Mouse (Mus musculus): ENCODE results near the gene Tigd3. TPM values are rescaled to one million over a fixed set of nuclear protein-coding genes. Genes with fewer than 3 reads are reported as not detected.

Tigd3 gene
- polyA plus RNA-seq, 1 experiment from 2014 or later: 16.9 TPM

DNA sequence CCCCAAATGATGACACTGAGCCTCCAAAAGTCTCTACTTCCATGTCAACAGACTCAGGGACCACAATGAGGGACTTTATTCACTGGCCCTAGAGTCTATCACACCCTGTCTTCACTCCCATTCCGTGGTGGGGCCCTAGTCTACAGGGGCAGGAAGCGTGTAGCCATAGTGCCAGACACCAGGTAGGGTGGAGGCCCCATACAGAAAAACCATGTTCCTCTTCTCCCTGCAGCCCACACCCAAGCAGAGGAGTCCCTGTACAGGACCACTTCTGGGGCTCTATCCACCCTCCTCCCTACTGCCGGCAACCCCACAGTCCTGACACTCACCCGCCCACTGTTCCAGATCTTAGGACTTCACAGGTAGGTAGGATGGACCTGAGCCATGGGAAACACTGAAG lies 21.4 kb downstream of the Tigd3 start:
- Histone ChIP-seq H3K4me3 (replicated peaks) (no peak overlapping the region), H3K36me3 (peaks cover 41% of the 10 kb centered on the region), H3K9me3 (no peaks in the 10 kb centered on the region), H3K27ac (no peak overlapping the region), H3K4me2 (replicated peaks) (no peak overlapping the region), H3K9ac (replicated peaks) (no peak overlapping the region), H3K27me3 (no peaks in the 10 kb centered on the region), H3K4me1 (replicated peaks) (peaks cover 37% of the 10 kb centered on the region)
- no peak for ATAC-seq
- 91% methylated on average over 4 of the region's 4 CpGs for WGBS

DNA sequence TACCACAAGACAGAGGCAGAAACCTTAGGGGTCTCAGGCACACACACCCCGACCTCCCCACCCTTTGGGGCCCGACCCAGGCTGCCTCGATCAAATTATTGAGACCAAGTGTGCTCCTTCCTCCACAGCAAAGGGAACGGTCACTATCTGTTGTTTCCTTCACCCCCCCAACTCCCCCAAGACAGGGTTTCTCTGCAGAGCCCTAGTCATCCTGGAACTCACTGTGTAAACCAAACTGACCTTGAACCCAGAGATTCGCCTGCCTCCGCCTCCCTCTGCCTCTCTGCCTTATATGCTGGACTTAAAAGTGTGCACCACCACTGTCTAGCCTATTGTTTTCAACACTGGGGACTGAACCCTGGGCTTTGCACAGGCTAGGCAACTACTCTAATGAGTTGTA lies 22.3 kb downstream of the Tigd3 start:
- Histone ChIP-seq H3K4me3 (replicated peaks) (no peak overlapping the region), H3K9ac (replicated peaks) (peak overlapping the region; percentile 32; the same call in 1 of the 2 replicates), H3K9me3 (no peaks in the 10 kb centered on the region), H3K36me3 (peaks cover 50% of the 10 kb centered on the region), H3K4me1 (replicated peaks) (peaks cover 37% of the 10 kb centered on the region), H3K27ac (peak overlapping the region; percentile 35; the same call in 1 of the 2 replicates), H3K4me2 (replicated peaks) (peak overlapping the region; percentile 14; the same call in 1 of the 2 replicates), H3K27me3 (no peaks in the 10 kb centered on the region)
- no peak for ATAC-seq
- 58% methylated on average over 6 of the region's 6 CpGs for WGBS

DNA sequence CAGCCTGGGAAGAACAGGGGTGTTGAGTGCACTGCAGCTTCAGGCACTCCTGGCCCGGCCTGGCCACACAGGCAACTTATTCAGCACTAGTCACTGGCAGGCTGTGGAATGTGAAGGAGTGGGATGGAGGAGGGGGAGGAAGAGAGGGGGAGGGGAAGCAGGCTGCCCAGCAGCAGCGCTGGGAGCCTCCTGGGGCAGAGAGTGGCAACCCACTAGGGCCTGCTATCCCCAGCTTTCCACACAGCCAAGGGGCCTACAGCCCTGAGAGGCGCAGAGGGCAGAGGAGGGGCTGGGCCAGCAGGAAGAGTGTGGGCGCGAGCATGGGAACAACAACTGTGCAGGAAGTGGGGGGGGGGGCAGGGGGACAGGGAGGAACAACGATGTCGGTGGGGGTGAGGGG lies 22.7 kb downstream of the Tigd3 start:
- Histone ChIP-seq H3K27ac (peak overlapping the region; percentile 35; the same call in 1 of the 2 replicates), H3K36me3 (peaks cover 53% of the 10 kb centered on the region), H3K9ac (replicated peaks) (peak overlapping the region; percentile 32; the same call in 1 of the 2 replicates), H3K4me3 (replicated peaks) (no peak overlapping the region), H3K4me2 (replicated peaks) (peak overlapping the region; percentile 14; the same call in 1 of the 2 replicates), H3K9me3 (no peaks in the 10 kb centered on the region), H3K27me3 (no peaks in the 10 kb centered on the region), H3K4me1 (replicated peaks) (peaks cover 37% of the 10 kb centered on the region)
- peak; percentile 35 for ATAC-seq
- WGBS: 5% methylated on average over 7 of the region's 7 CpGs

GRCm38 (mm10) chr19:5868096-5868495 lies 25.9 kb downstream of the Tigd3 start:
- no peak overlapping the region for H3K27ac ChIP-seq
- ATAC-seq: no peak
- 88% methylated on average over 6 of the region's 6 CpGs for WGBS
- peaks cover 83% of the 10 kb centered on the region for H3K36me3 ChIP-seq
- H3K4me1 ChIP-seq (replicated peaks): peaks cover 17% of the 10 kb centered on the region
- no peaks in the 10 kb centered on the region for H3K27me3 ChIP-seq
- H3K9me3 ChIP-seq: no peaks in the 10 kb centered on the region
- no peak overlapping the region for H3K4me2 ChIP-seq (replicated peaks)
- no peak overlapping the region for H3K9ac ChIP-seq (replicated peaks)
- no peak overlapping the region for H3K4me3 ChIP-seq (replicated peaks)

- no peaks in the 10 kb centered on the region for H3K9me3 ChIP-seq
- H3K4me1 ChIP-seq (replicated peaks): no peaks in the 10 kb centered on the region
- no peak overlapping the region for H3K4me3 ChIP-seq (replicated peaks)
- peaks cover 97% of the 10 kb centered on the region for H3K36me3 ChIP-seq
- ATAC-seq: no peak
- no peak overlapping the region for H3K9ac ChIP-seq (replicated peaks)
- H3K27ac ChIP-seq: no peak overlapping the region
- H3K27me3 ChIP-seq: no peaks in the 10 kb centered on the region
- no peak overlapping the region for H3K4me2 ChIP-seq (replicated peaks)
- 93% methylated on average over 20 of the region's 20 CpGs for WGBS
These were observed 29.1 kb downstream of the Tigd3 start for GRCm38 (mm10) chr19:5864710-5865398.

- ATAC-seq: no peak
- no peak overlapping the region for H3K9ac ChIP-seq (replicated peaks)
- no peak overlapping the region for H3K4me3 ChIP-seq (replicated peaks)
- 97% methylated on average over 5 of the region's 5 CpGs for WGBS
- H3K27ac ChIP-seq: no peak overlapping the region
- no peak overlapping the region for H3K4me2 ChIP-seq (replicated peaks)
- no peaks in the 10 kb centered on the region for H3K4me1 ChIP-seq (replicated peaks)
- H3K27me3 ChIP-seq: no peaks in the 10 kb centered on the region
- H3K9me3 ChIP-seq: no peaks in the 10 kb centered on the region
- H3K36me3 ChIP-seq: peaks cover 96% of the 10 kb centered on the region
These were observed 30.2 kb downstream of the Tigd3 start for GRCm38 (mm10) chr19:5863776-5864175.

- Histone ChIP-seq H3K27me3 (no peaks in the 10 kb centered on the region), H3K4me1 (replicated peaks) (no peaks in the 10 kb centered on the region), H3K36me3 (peaks cover 96% of the 10 kb centered on the region), H3K9ac (replicated peaks) (no peak overlapping the region), H3K27ac (no peak overlapping the region), H3K4me3 (replicated peaks) (no peak overlapping the region), H3K9me3 (no peaks in the 10 kb centered on the region), H3K4me2 (replicated peaks) (no peak overlapping the region)
- ATAC-seq: no peak
- WGBS: 98% methylated on average over 14 of the region's 14 CpGs
These were observed 31.4 kb downstream of the Tigd3 start for GRCm38 (mm10) chr19:5862335-5863085.

DNA sequence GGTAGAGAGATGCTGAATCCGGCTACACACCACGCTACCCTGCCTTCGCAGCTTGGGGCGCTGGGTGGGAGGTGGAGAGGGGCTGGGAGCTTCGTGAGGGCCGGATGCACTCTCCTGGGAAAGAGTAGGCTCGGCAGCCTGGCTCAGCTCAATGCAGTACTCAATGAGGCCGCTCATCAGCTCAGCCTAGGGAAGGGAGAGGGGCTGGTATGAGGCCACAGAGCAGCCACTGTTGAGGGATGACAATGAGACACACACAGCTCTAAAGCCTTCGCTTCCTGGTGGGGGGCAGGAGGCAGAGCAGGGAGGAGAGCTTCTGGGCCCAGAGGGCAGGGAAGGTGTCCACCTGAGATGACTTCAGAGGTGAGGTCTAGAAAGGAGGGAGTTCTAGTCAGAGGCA lies 37.3 kb downstream of the Tigd3 start:
- no peak overlapping the region for H3K4me3 ChIP-seq (replicated peaks)
- 0 out of 2 replicates have a peak overlapping the region, but pooled peaks have one; percentile 39 for H3K9ac ChIP-seq (replicated peaks)
- no peak for ATAC-seq
- H3K36me3 ChIP-seq: peaks cover 80% of the 10 kb centered on the region
- WGBS: 82% methylated on average over 9 of the region's 9 CpGs
- no peak overlapping the region for H3K27ac ChIP-seq
- H3K4me2 ChIP-seq (replicated peaks): no peak overlapping the region
- peaks cover 3% of the 10 kb centered on the region; the same call in 1 of the 2 replicates for H3K4me1 ChIP-seq (replicated peaks)
- no peaks in the 10 kb centered on the region for H3K9me3 ChIP-seq
- no peaks in the 10 kb centered on the region for H3K27me3 ChIP-seq

DNA sequence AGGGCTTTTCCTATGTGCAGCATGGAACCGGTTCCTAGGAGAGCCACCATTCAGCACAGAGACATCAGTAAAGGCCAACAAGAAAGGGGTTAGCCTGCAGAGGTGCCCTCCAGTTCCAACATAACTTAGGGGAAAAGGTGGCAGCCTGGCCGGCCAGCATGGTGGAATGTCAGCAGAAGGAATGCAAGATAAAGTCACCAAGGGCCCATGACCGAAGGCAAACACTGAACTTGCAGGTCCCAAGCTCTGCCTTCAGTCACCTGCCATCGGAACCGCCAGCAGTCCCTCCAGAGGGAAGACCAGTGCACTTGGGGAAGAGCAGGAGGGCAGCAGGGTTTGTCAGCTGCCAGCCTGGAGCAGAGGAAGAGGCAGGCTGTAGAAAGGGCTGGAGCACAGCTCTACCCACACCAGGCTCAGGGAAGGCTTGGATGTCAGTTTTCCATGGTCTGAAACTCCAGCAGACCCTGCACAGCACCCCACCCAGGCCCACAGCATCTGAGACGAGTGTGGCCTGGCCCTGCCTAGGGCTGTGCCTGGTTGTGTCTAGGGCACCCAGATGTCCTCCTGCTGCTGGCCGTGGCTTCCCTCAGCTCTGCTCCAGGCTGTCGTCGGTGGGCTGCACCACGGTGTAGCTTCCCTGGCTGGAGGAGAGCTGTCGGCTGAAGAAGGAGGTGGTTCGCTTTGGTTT lies 41.8 kb downstream of the Tigd3 start:
- ATAC-seq: no peak
- 0 out of 2 replicates have a peak overlapping the region, but pooled peaks have one; percentile 39 for H3K27ac ChIP-seq
- 87% methylated on average over 12 of the region's 12 CpGs for WGBS
- H3K4me1 ChIP-seq (replicated peaks): peaks cover 40% of the 10 kb centered on the region
- peak overlapping the region; percentile 53; the same call in 1 of the 2 replicates for H3K9ac ChIP-seq (replicated peaks)
- H3K4me3 ChIP-seq (replicated peaks): no peak overlapping the region
- H3K36me3 ChIP-seq: peaks cover 40% of the 10 kb centered on the region
- H3K9me3 ChIP-seq: no peaks in the 10 kb centered on the region
- H3K27me3 ChIP-seq: no peaks in the 10 kb centered on the region
- H3K4me2 ChIP-seq (replicated peaks): no peak overlapping the region

DNA sequence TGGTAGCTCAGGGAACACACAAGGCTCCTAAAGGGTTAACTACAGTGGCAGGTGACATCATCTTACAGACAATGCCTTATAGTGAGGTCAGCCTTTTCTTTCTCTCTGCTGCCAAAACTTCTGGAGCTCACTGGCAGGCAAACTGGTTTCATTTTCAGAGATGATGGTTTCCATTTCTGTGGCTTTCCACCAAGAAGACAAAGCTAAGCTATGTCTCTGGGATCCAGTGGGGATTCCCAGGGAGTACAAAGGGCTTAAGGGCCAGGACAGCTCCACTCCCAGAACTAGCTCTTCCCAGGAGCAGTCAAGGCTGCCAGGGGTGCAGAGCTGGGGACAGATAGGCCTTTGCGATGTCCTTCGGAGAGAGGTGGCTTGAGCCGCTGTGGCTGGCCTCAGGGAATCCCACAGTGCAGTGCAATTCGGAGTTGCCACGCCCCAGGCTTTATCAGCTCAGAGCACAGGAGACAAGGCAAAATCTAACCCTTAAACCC lies 42.4 kb downstream of the Tigd3 start:
- Histone ChIP-seq H3K4me1 (replicated peaks) (peaks cover 47% of the 10 kb centered on the region), H3K27ac (peak overlapping the region; percentile 39; the same call in 1 of the 2 replicates), H3K4me3 (replicated peaks) (no peak overlapping the region), H3K9ac (replicated peaks) (peak overlapping the region; percentile 53), H3K4me2 (replicated peaks) (no peak overlapping the region), H3K36me3 (peaks cover 34% of the 10 kb centered on the region), H3K9me3 (no peaks in the 10 kb centered on the region), H3K27me3 (no peaks in the 10 kb centered on the region)
- WGBS: 62% methylated on average over 5 of the region's 5 CpGs
- ATAC-seq: no peak

- Histone ChIP-seq H3K4me3 (replicated peaks) (no peak overlapping the region), H3K36me3 (peaks cover 28% of the 10 kb centered on the region), H3K9me3 (no peaks in the 10 kb centered on the region), H3K27ac (no peak overlapping the region), H3K27me3 (no peaks in the 10 kb centered on the region), H3K4me1 (replicated peaks) (peaks cover 53% of the 10 kb centered on the region), H3K9ac (replicated peaks) (no peak overlapping the region), H3K4me2 (replicated peaks) (no peak overlapping the region)
- WGBS: 87% methylated on average over 3 of the region's 3 CpGs
- ATAC-seq: no peak
These were observed 43.1 kb downstream of the Tigd3 start for GRCm38 (mm10) chr19:5850860-5851259.
